Mouse (Mus musculus) limb, embryonic 13.5 days (tissue): ENCODE measurements around the gene Spns3. TPM values are rescaled to one million over a fixed set of nuclear protein-coding genes. Genes with fewer than 3 reads are reported as not detected.

Source experiments
- ATAC-seq: fragments of 200-750 bp; cut with Nextera tagmentation; 2 replicates; pipeline ENCODE4 v1.8.0; 2017; ENCODE audit warnings: low read depth, moderate number of reproducible peaks, moderate TSS enrichment; ENCODE audit not compliant: low FRiP score
- H3K27ac ChIP-seq: fragments of 300-500 bp; sonication (generic); 2 replicates; pipeline ENCODE4 v1.5.1; 2015; ENCODE audit warnings: inconsistent platforms, mild to moderate bottlenecking, moderate library complexity
- H3K27me3 ChIP-seq: fragments of 300-500 bp; sonication (generic); 2 replicates; pipeline ENCODE4 v1.6.1; 2015; ENCODE audit warnings: mild to moderate bottlenecking, inconsistent platforms
- H3K36me3 ChIP-seq: fragments of 300-500 bp; sonication (generic); 2 replicates; pipeline ENCODE4 v1.6.1; 2015; ENCODE audit warnings: inconsistent platforms, mild to moderate bottlenecking, moderate library complexity
- H3K4me1 ChIP-seq: fragments of 300-500 bp; sonication (generic); 2 replicates; pipeline ENCODE4 v1.6.1; 2015; ENCODE audit warnings: inconsistent platforms
- H3K4me2 ChIP-seq: fragments of 300-500 bp; sonication (generic); replicated peaks from 2 replicates; pipeline ENCODE4 v1.6.1; 2015; ENCODE audit warnings: inconsistent platforms, mild to moderate bottlenecking, moderate library complexity
- H3K4me3 ChIP-seq: fragments of 300-500 bp; sonication (generic); 2 replicates; pipeline ENCODE4 v1.5.1; 2015; ENCODE audit warnings: moderate library complexity, mild to moderate bottlenecking, inconsistent platforms
- H3K9ac ChIP-seq: fragments of 300-500 bp; sonication (generic); 2 replicates; pipeline ENCODE4 v1.6.1; 2015; ENCODE audit warnings: mild to moderate bottlenecking, inconsistent platforms
- H3K9me3 ChIP-seq: fragments of 300-500 bp; sonication (generic); 2 replicates; pipeline ENCODE4 v1.6.1; 2016; ENCODE audit warnings: inconsistent platforms
- WGBS: fragments of 180-500 bp; shearing (Covaris S2); methylation state at CpG from one replicate; pipeline ENCODE4 v1.1.7; 2015; 5-methylcytosine and 5-hydroxymethylcytosine counted together
- polyA plus RNA-seq: library from polyadenylated mRNA; unstranded; fragments of >200 nt; fragmentation: Nextera tagmentation; extraction: Ambion mirVana; gene quantifications from 2 replicates; pipeline ENCODE4 v1.2.1, GENCODE M21; 2015

Gene Spns3
- polyA plus RNA-seq, 1 experiment from 2014 or later, result 0.20 TPM

GRCm38 (mm10) chr11:72487739-72488138, 62.6 kb downstream of the Spns3 start:
- H3K4me1 ChIP-seq, result peaks cover 14% of the 10 kb centered on the region
- H3K27ac ChIP-seq, result no peak overlapping the region
- H3K4me2 ChIP-seq, result peak overlapping the region; percentile 3; the same call in 1 of the 2 replicates
- no peak overlapping the region for H3K4me3 ChIP-seq
- no peak for ATAC-seq
- H3K9ac ChIP-seq, result no peak overlapping the region
- peaks cover 59% of the 10 kb centered on the region for H3K27me3 ChIP-seq
- no peaks in the 10 kb centered on the region for H3K9me3 ChIP-seq
- WGBS, result 92% methylated on average over 2 of the region's 2 CpGs
- H3K36me3 ChIP-seq, result no peaks in the 10 kb centered on the region

- H3K4me2 ChIP-seq, result 0 out of 2 replicates have a peak overlapping the region, but pooled peaks have one; percentile 3
- H3K27me3 ChIP-seq, result peaks cover 59% of the 10 kb centered on the region
- H3K27ac ChIP-seq, result no peak overlapping the region
- no peak overlapping the region for H3K9ac ChIP-seq
- no peaks in the 10 kb centered on the region for H3K36me3 ChIP-seq
- H3K9me3 ChIP-seq, result no peaks in the 10 kb centered on the region
- ATAC-seq, result no peak
- H3K4me3 ChIP-seq, result no peak overlapping the region
- WGBS, result 53% methylated on average over 5 of the region's 5 CpGs
- H3K4me1 ChIP-seq, result peaks cover 14% of the 10 kb centered on the region
Measured at GRCm38 (mm10) chr11:72487171-72487570, 63.1 kb downstream of the Spns3 start.

GRCm38 (mm10) chr11:72485960-72486359, 64.3 kb downstream of the Spns3 start:
- H3K4me1 ChIP-seq, result peaks cover 14% of the 10 kb centered on the region
- H3K4me3 ChIP-seq, result no peak overlapping the region
- H3K9me3 ChIP-seq, result no peaks in the 10 kb centered on the region
- no peak overlapping the region for H3K27ac ChIP-seq
- H3K27me3 ChIP-seq, result peaks cover 55% of the 10 kb centered on the region
- no peak overlapping the region for H3K9ac ChIP-seq
- WGBS, result 63% methylated on average over 11 of the region's 11 CpGs
- H3K4me2 ChIP-seq, result no peak overlapping the region
- H3K36me3 ChIP-seq, result no peaks in the 10 kb centered on the region
- ATAC-seq, result no peak

GRCm38 (mm10) chr11:72485157-72485556, 65.1 kb downstream of the Spns3 start:
- ATAC-seq, result no peak
- Histone ChIP-seq H3K36me3 (no peaks in the 10 kb centered on the region), H3K4me1 (peaks cover 14% of the 10 kb centered on the region), H3K27me3 (peaks cover 48% of the 10 kb centered on the region), H3K4me3 (no peak overlapping the region), H3K9me3 (no peaks in the 10 kb centered on the region), H3K9ac (no peak overlapping the region), H3K4me2 (no peak overlapping the region), H3K27ac (no peak overlapping the region)
- 68% methylated on average over 5 of the region's 5 CpGs for WGBS

DNA sequence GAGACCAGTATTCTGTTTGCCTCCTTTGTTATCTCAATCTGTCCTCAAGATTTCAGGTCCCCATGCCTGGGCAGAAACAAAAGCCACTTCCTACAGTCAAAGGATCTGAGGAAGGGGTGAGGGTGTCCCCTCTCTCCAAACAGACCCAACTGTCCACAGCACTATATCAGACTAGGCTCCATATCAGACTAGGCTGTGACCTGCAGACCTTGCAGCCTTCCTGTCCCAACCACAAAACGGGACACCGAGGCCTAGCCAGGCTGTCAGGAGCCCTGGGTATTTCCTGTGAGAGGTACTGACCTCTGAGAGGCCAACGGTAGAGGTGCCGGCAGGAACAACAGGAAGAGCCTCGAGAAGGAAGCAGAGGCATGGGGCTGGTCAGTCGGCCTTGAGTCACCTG, 65.8 kb downstream of the Spns3 start:
- no peak overlapping the region for H3K4me2 ChIP-seq
- H3K9me3 ChIP-seq, result no peaks in the 10 kb centered on the region
- ATAC-seq, result no peak
- H3K4me3 ChIP-seq, result no peak overlapping the region
- no peaks in the 10 kb centered on the region for H3K36me3 ChIP-seq
- peaks cover 11% of the 10 kb centered on the region for H3K4me1 ChIP-seq
- no peak overlapping the region for H3K9ac ChIP-seq
- peaks cover 42% of the 10 kb centered on the region for H3K27me3 ChIP-seq
- no peak overlapping the region for H3K27ac ChIP-seq
- WGBS, result 65% methylated on average over 6 of the region's 6 CpGs

GRCm38 (mm10) chr11:72481952-72482351, 68.4 kb downstream of the Spns3 start:
- no peak for ATAC-seq
- Histone ChIP-seq H3K36me3 (no peaks in the 10 kb centered on the region), H3K27me3 (peaks cover 16% of the 10 kb centered on the region), H3K27ac (no peak overlapping the region), H3K9ac (no peak overlapping the region), H3K9me3 (no peaks in the 10 kb centered on the region), H3K4me2 (no peak overlapping the region), H3K4me1 (peaks cover 9% of the 10 kb centered on the region), H3K4me3 (no peak overlapping the region)
- 88% methylated on average over 4 of the region's 4 CpGs for whole genome bisulfite sequencing

GRCm38 (mm10) chr11:72481313-72481712, 69.0 kb downstream of the Spns3 start:
- ATAC-seq, result no peak
- Histone ChIP-seq H3K4me1 (peaks cover 9% of the 10 kb centered on the region), H3K36me3 (no peaks in the 10 kb centered on the region), H3K27ac (no peak overlapping the region), H3K9me3 (no peaks in the 10 kb centered on the region), H3K27me3 (peaks cover 10% of the 10 kb centered on the region), H3K4me3 (no peak overlapping the region), H3K4me2 (no peak overlapping the region), H3K9ac (no peak overlapping the region)
- 75% methylated on average over 5 of the region's 5 CpGs for WGBS

DNA sequence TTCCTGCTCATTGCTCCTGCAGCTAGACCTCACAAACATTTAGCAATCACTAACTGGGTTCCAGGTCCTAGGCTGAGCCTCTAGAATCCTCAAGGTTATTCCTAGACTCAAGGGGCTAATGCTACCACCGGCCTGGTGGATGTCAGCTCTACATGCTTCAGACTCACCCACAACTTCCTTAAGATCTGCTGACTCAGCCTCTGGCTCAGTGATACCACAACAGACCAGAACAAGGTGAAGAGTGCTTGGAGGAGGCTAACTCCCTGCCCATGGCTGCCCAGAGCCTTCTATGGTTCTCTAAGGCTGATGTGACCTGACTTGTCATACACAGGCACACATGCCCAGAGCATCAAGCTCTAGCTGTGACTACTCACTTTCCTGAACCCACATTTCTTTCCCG, 70.8 kb downstream of the Spns3 start:
- Histone ChIP-seq H3K4me1 (peaks cover 9% of the 10 kb centered on the region), H3K36me3 (no peaks in the 10 kb centered on the region), H3K9me3 (no peaks in the 10 kb centered on the region), H3K9ac (no peak overlapping the region), H3K4me2 (no peak overlapping the region), H3K27ac (no peak overlapping the region), H3K27me3 (no peaks in the 10 kb centered on the region), H3K4me3 (no peak overlapping the region)
- ATAC-seq, result no peak
- WGBS, result 85% methylated on average over 2 of the region's 2 CpGs

GRCm38 (mm10) chr11:72478228-72478627, 72.1 kb downstream of the Spns3 start:
- Histone ChIP-seq H3K27ac (peak overlapping the region; percentile 39; the same call in 1 of the 2 replicates), H3K9ac (no peak overlapping the region), H3K9me3 (no peaks in the 10 kb centered on the region), H3K36me3 (no peaks in the 10 kb centered on the region), H3K27me3 (no peaks in the 10 kb centered on the region), H3K4me2 (no peak overlapping the region), H3K4me1 (peaks cover 9% of the 10 kb centered on the region), H3K4me3 (no peak overlapping the region)
- no peak for ATAC-seq
- 67% methylated on average over 6 of the region's 6 CpGs for WGBS

- Histone ChIP-seq H3K9ac (no peak overlapping the region), H3K27ac (peak overlapping the region; percentile 39; the same call in 1 of the 2 replicates), H3K36me3 (no peaks in the 10 kb centered on the region), H3K4me2 (no peak overlapping the region), H3K4me3 (no peak overlapping the region), H3K9me3 (no peaks in the 10 kb centered on the region), H3K4me1 (peaks cover 9% of the 10 kb centered on the region), H3K27me3 (no peaks in the 10 kb centered on the region)
- 74% methylated on average over 1 of the region's 1 CpGs for WGBS
- ATAC-seq, result no peak
Measured at GRCm38 (mm10) chr11:72477653-72478052, 72.7 kb downstream of the Spns3 start.

DNA sequence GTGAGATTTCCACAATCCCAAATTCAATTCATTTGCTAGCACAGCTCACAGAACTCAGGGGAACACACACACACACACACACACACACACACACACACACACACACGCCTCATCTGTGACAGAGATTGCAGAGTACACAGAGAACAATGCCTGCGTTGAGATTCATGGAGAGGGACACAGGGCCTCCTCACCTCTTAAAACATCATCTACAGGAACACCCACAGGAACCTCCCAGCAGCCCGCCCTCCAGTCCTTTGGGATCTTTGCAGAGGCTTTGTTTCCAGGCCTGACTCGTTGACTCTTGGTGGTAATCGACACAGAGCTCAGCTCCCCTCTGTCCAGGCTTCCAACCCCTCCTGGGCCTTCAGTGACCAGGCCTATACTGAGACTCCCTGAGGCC, 73.1 kb downstream of the Spns3 start:
- Histone ChIP-seq H3K4me2 (no peak overlapping the region), H3K36me3 (no peaks in the 10 kb centered on the region), H3K27me3 (no peaks in the 10 kb centered on the region), H3K4me3 (no peak overlapping the region), H3K4me1 (peaks cover 9% of the 10 kb centered on the region), H3K9ac (no peak overlapping the region), H3K27ac (no peak overlapping the region), H3K9me3 (no peaks in the 10 kb centered on the region)
- ATAC-seq, result no peak
- 55% methylated on average over 5 of the region's 5 CpGs for WGBS

DNA sequence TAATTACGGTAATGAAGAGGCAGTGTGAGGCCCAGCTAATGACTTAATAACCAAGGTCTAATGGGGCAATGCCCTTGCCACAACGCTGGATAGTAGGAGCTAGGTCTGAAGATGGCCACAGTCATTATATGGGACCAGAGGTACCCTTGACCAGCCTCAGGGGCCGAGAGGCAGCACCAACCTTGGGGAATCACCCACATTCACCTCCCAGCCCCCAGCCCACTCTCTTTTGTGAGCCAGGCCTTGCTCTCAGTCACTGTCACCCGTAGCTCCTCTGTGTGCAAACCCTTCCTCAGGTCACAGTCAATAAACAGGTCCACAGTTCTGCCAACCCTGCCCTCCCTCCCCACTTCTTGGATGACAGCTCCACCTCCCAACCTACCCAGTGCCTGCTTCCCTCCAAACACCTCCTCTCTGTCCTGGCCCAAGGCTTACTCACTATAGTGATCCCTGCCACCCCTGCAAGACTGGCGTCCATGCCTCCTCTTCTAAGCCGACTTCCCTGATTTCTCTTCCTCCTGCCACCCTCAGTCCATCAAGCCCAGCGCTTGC, 74.2 kb downstream of the Spns3 start:
- Histone ChIP-seq H3K4me1 (peaks cover 9% of the 10 kb centered on the region), H3K36me3 (no peaks in the 10 kb centered on the region), H3K27ac (no peak overlapping the region), H3K27me3 (no peaks in the 10 kb centered on the region), H3K4me2 (no peak overlapping the region), H3K4me3 (no peak overlapping the region), H3K9ac (no peak overlapping the region), H3K9me3 (no peaks in the 10 kb centered on the region)
- ATAC-seq, result no peak
- 71% methylated on average over 7 of the region's 7 CpGs for WGBS

DNA sequence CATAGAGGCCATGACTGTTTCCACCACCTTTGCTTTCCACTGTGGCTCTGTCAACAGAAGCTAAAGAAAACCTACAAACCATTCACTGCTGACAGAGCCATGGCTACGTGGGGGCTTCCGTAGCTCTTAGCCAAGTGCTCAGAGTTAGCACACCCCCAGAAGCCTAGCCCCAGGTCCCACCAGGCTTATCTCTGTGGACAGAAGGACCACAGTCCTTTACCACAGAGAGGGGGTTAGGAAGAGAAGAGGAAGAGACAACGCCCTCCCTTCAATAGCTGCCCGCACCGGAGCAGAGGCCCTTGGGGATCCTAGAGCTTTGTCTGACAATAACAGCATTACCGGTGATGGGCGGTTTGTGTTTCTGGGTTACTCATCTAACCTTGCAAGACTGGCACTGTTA, 74.9 kb downstream of the Spns3 start:
- Histone ChIP-seq H3K27me3 (no peaks in the 10 kb centered on the region), H3K4me3 (no peak overlapping the region), H3K4me1 (peaks cover 9% of the 10 kb centered on the region), H3K36me3 (no peaks in the 10 kb centered on the region), H3K4me2 (no peak overlapping the region), H3K9ac (no peak overlapping the region), H3K9me3 (no peaks in the 10 kb centered on the region), H3K27ac (no peak overlapping the region)
- 81% methylated on average over 7 of the region's 7 CpGs for WGBS
- ATAC-seq, result no peak
